Mouse (Mus musculus) CD4-positive, CD25-positive, alpha-beta regulatory T cell, adult 2 months (primary cell): Measurements from ENCODE around the gene Bloc1s2.
"Not testable (repeated sequence)": the region's sequence is repeated elsewhere in the genome, so short reads cannot be mapped to it uniquely, and the experiment has no call there.

Experiments
- DNase-seq: peaks from one replicate; pipeline ENCODE4 v3.0.0-alpha.2; 2012; ENCODE audit warnings: low read depth, low spot score

Gene Bloc1s2

GRCm38 (mm10) chr19:44127729-44128497, 18.3 kb downstream of the Bloc1s2 start:
- no peak for DNase-seq

GRCm38 (mm10) chr19:44121137-44121536, 25.1 kb downstream of the Bloc1s2 start:
- DNase-seq: no peak

- not testable (repeated sequence) for DNase-seq
These were observed 25.6 kb downstream of the Bloc1s2 start for GRCm38 (mm10) chr19:44120686-44121085.

GRCm38 (mm10) chr19:44117793-44118192, 28.5 kb downstream of the Bloc1s2 start:
- no peak for DNase-seq

GRCm38 (mm10) chr19:44111706-44112105, 34.5 kb downstream of the Bloc1s2 start:
- DNase-seq: peak; percentile 18

GRCm38 (mm10) chr19:44110356-44110755, 35.9 kb downstream of the Bloc1s2 start:
- DNase-seq: no peak

GRCm38 (mm10) chr19:44108996-44109395, 37.2 kb downstream of the Bloc1s2 start:
- peak; percentile 4 for DNase-seq

- DNase-seq: peak; percentile 5
These were observed 38.4 kb downstream of the Bloc1s2 start for GRCm38 (mm10) chr19:44107661-44108521.

- DNase-seq: peak; percentile 97
These were observed 39.2 kb downstream of the Bloc1s2 start, which contains the start of gene Chuk for GRCm38 (mm10) chr19:44106831-44107660. Gene Chuk (minus strand): TSS chr19:44107480.

GRCm38 (mm10) chr19:44104393-44104792, 41.9 kb downstream of the Bloc1s2 start:
- no peak for DNase-seq

- DNase-seq: no peak
These were observed 43.2 kb downstream of the Bloc1s2 start for GRCm38 (mm10) chr19:44103001-44103400.

- DNase-seq: no peak
These were observed 45.4 kb downstream of the Bloc1s2 start for GRCm38 (mm10) chr19:44100840-44101239.
